Mouse (Mus musculus) T-helper 2 cell (primary cell): ENCODE measurements around the gene Hs3st6.

Experiments used
- in situ Hi-C: fragments of 300-600 bp; cut with MboI, MseI; formaldehyde crosslinking; loops from one replicate; pipeline ENCODE4 v1.15.1; 2025; ENCODE audit warnings: high pct_unique_total_duplicates

Hs3st6 gene

GRCm38 (mm10) chr17:24766266-24766875, 13.6 kb downstream of the Hs3st6 start:
- in situ Hi-C loops, result loop anchor here (5.0 to 10.0 kb wide), 2 partner anchors 51 to 948 kb away; partner anchors contain the start of gene Gng13

- in situ Hi-C loops, result loop anchor here (5.0 to 10.0 kb wide), 2 partner anchors 48 to 946 kb away; partner anchors contain the start of gene Gng13
These were observed 16.4 kb downstream of the Hs3st6 start for GRCm38 (mm10) chr17:24769146-24769545.

- in situ Hi-C loops, result loop anchor here (5.0 kb wide), 1 partner anchor 379 kb away; no protein-coding TSS in a partner anchor
These were observed 20.5 kb downstream of the Hs3st6 start for GRCm38 (mm10) chr17:24773241-24773640.

DNA sequence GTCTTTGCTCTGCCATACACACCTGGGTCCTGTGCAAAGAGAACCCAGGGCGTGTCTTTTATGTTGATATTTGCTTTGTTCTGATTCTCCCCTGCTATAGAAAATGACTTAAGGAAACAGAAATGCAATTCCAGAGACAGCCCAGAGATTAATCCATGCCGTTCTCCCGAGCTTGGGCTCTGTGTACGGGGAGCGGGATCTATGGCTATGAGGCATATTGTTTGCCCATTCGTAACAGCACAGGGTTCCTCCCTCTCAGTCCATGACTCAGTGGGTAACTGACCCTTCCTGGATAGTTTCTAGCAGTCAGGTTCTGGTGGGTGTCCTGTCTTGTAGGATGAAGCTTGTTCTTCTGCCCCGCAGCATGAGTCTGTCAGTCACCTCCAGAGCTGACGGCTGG, 22.4 kb downstream of the Hs3st6 start:
- in situ Hi-C loops, result no loop called here

DNA sequence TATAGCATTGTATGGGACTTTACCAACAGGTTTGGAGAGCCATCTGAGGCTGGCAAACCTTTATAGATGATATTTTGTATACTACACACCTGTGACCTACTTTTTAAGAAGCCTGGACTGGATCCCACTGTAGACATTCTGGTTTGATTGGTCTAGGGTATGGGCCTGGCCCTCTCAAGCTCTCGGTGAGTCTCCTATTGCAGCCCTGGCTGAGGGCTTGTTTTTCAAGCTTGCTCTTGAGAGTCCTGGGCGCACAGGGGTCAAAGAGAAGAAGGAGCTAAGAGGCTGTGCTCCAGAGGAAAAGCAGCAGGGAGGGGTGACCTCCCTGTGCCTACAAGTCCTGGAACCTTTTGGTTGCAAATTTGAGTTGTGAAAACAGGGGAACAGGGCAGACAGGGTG, 24.3 kb downstream of the Hs3st6 start:
- in situ Hi-C loops, result no loop called here

DNA sequence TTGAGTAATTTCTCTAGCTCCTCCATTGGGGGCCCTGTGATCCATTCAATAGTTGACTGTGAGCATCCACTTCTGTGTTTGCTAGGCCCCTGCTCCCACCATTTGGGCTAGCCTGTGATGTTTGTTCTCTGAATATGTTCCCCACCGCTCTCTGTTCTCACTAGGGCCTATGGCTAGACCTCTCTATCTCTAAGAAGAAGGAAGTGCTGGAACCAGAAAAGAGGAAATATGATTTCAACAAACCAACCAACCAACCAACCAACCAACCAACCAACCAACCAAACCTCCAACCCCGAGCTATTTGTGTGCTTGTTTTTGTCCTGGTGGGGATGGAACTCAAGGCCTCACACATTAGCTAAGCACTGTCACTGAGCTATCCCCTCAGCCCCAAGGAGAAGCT, 28.0 kb downstream of the Hs3st6 start:
- in situ Hi-C loops, result no loop called here

DNA sequence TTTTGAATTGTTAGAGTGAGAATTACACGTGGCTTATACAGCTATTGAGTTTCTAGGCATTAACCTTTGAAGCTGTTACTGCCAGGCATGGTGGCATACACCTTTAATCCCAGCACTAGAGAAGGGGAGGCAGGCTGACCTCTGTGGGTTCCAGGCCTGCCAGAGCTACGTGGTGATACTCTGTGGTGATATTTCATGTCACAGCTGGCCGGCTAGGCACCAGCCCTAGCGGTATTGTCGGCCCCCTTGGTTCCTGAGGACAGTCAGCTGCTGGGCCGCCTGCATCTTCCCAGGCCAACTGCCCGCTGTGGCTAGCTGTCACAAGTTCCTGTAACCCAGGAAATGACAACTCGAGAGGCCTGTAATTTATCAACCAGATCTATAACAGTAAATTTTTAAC, 39.4 kb downstream of the Hs3st6 start:
- in situ Hi-C loops, result no loop called here

- in situ Hi-C loops, result no loop called here
These were observed 42.0 kb downstream of the Hs3st6 start for GRCm38 (mm10) chr17:24794791-24795190.

GRCm38 (mm10) chr17:24796969-24797368, 44.2 kb downstream of the Hs3st6 start:
- in situ Hi-C loops, result no loop called here

GRCm38 (mm10) chr17:24798229-24798628, 45.4 kb downstream of the Hs3st6 start:
- in situ Hi-C loops, result no loop called here

DNA sequence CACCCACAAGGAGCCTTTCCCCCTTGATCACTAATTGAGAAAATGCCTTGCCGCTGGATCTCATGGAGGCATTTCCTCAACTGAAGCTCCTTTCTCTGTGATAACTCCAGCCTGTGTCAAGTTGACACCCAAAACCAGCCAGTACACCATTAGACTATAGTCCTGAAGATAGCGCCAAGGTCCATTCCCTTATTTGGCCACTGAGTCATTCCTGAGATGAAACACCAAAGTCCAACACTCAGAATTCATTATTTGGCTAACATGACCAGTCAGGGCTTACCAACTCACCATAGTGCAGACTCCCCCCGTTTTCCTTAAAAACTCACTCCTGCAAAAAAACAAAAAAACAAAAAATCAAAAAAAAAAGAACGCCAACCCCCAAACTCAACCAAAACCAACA, 46.7 kb downstream of the Hs3st6 start:
- in situ Hi-C loops, result no loop called here

- in situ Hi-C loops, result no loop called here
These were observed 47.7 kb downstream of the Hs3st6 start for GRCm38 (mm10) chr17:24800524-24800923.

DNA sequence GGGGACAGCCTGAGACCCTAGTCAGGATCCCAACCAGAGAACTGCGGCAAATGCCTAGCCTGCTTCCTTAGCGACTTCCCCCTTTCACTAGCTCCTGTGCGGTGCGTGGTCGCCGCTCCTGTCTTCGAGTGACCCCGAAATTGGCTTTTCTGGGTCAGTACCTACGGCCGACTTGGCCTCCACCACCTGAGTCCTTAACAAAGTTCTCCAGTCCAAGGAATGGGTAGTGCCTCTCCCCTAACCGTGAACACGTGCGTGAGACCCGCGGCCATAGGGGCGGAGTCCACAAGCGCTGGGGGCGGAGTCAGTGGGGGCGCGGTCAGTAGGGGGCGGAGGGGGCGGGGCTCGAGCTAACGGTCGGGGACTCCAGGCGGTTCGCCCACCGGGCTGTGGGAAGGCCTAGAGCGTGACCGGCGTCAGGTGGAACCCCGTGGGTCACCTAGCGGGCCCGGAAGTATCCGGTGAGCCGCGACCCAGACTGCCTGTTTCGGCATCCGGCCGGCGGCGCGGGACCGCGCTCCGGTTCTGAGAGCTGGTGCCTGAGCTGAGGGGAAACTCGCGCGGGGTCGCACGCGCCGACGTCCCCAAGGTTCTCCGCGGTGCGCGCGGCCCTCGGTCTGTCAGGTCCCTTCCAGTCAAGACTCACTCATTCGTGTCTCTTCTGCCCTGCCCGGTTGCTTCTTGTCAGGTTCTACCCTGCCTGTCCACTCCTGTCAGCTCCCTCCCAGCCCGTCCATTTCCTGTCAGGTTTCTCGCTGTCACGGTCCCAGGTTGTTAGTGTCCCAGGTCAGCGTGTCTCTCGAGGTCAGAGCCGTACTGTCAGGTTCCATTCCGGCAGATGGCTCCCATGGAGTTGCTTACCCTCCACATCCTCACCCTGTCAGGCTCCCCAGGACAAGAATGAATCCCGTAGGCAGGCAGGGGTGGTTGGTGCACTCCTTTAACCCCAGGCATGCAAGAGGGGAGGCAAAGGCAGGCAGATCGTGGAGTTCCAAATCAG, 51.5 kb downstream of the Hs3st6 start, which contains the start of gene Meiob:
Gene Meiob, plus strand, starts transcription at position 338 of the 1,000 bp plus-strand sequence.
- in situ Hi-C loops, result no loop called here
